Mouse (Mus musculus): ENCODE measurements around the gene Chrna1.

GRCm38 (mm10) chr2:73586392-73587108 is 6.4 kb upstream of the Chrna1 start:
- TF ChIP-seq CTCF (IDR thresholded peaks at IDR 0.05; ENCODE audit: control insufficient read depth, insufficient read depth, insufficient read length) = no peak
- no peak for TF ChIP-seq MAX (IDR thresholded peaks at IDR 0.05)

Data from C2C12 (cell line).